Mouse (Mus musculus) stomach, postnatal 0 days (tissue): Measurements from ENCODE around the gene Xrcc5. TPM values are rescaled to one million over a fixed set of nuclear protein-coding genes. Genes with fewer than 3 reads are reported as not detected.

Experiments
- ATAC-seq: fragments of 200-750 bp; cut with Nextera tagmentation; 2 replicates; pipeline ENCODE4 v1.8.0; 2017; ENCODE audit not compliant: low FRiP score, low TSS enrichment
- DNase-seq: peaks from one replicate; pipeline ENCODE4 v3.0.0-alpha.2; 2016; ENCODE audit warnings: low spot score
- H3K27ac ChIP-seq: fragments of 300-500 bp; sonication (generic); replicated peaks from 2 replicates; pipeline ENCODE4 v1.5.1; 2014; ENCODE audit warnings: mild to moderate bottlenecking, control low read depth
- H3K27me3 ChIP-seq: fragments of 300-500 bp; sonication (generic); 2 replicates; pipeline ENCODE4 v1.6.1; 2014; ENCODE audit warnings: low read length; ENCODE audit not compliant: control insufficient read depth, insufficient read depth
- H3K36me3 ChIP-seq: fragments of 300-500 bp; sonication (generic); 2 replicates; pipeline ENCODE4 v1.6.1; 2014; ENCODE audit warnings: low read length, mixed read lengths; ENCODE audit not compliant: control insufficient read depth, insufficient read depth
- H3K4me1 ChIP-seq: fragments of 300-500 bp; sonication (generic); replicated peaks from 2 replicates; pipeline ENCODE4 v1.6.1; 2014; ENCODE audit warnings: antibody characterized with exemption; ENCODE audit not compliant: control insufficient read depth, insufficient read depth
- H3K4me2 ChIP-seq: fragments of 300-500 bp; sonication (generic); replicated peaks from 2 replicates; pipeline ENCODE4 v1.6.1; 2014; ENCODE audit warnings: low read depth, mild to moderate bottlenecking, control low read depth, moderate library complexity
- H3K4me3 ChIP-seq: fragments of 300-500 bp; sonication (generic); 2 replicates; pipeline ENCODE4 v1.5.1; 2014; ENCODE audit warnings: low read depth, low read length, control low read depth
- H3K9ac ChIP-seq: fragments of 300-500 bp; sonication (generic); 2 replicates; pipeline ENCODE4 v1.6.1; 2014; ENCODE audit warnings: mild to moderate bottlenecking, low read length, control low read depth, mixed read lengths
- H3K9me3 ChIP-seq: fragments of 300-500 bp; sonication (generic); 2 replicates; pipeline ENCODE4 v1.6.1; 2016; ENCODE audit warnings: low read length; ENCODE audit not compliant: control insufficient read depth
- CTCF ChIP-seq: IDR thresholded peaks from 2 replicates; pipeline ENCODE4 v1.5.1; 2016; ENCODE audit warnings: antibody characterized with exemption, low read depth, mild to moderate bottlenecking, moderate library complexity
- EP300 ChIP-seq: optimal IDR thresholded peaks from 2 replicates; pipeline ENCODE3; 2016; ENCODE audit warnings: antibody characterized with exemption
- WGBS: fragments of 180-500 bp; shearing (Covaris S2); extraction: QIAGEN DNeasy Blood & Tissue Kit; methylation state at CpG from one replicate; pipeline ENCODE4 v1.1.7; 2014; 5-methylcytosine and 5-hydroxymethylcytosine counted together
- polyA plus RNA-seq: library from polyadenylated mRNA; unstranded; fragments of >200 nt; fragmentation: Nextera tagmentation; extraction: Ambion mirVana; gene quantifications from 2 replicates; pipeline ENCODE4 v1.2.1, GENCODE M21; 2015

The Xrcc5 gene
- polyA plus RNA-seq, 1 experiment from 2014 or later, result 21.1 TPM

- DNase-seq (no peak), ATAC-seq (no peak)
- H3K9ac ChIP-seq, result no peak overlapping the region
- no peak overlapping the region for H3K4me2 ChIP-seq
- TF ChIP-seq EP300 (no peak), CTCF (no peak)
- H3K27me3 ChIP-seq, result no peaks in the 10 kb centered on the region
- no peak overlapping the region for H3K27ac ChIP-seq
- H3K9me3 ChIP-seq, result no peaks in the 10 kb centered on the region
- H3K4me3 ChIP-seq, result no peak overlapping the region
- 60% methylated on average over 14 of the region's 14 CpGs for WGBS
- no peaks in the 10 kb centered on the region for H3K4me1 ChIP-seq
- H3K36me3 ChIP-seq, result no peaks in the 10 kb centered on the region
Measured at GRCm38 (mm10) chr1:72406505-72407079, 99.4 kb downstream of the Xrcc5 start.

- no peak overlapping the region for H3K9ac ChIP-seq
- H3K27ac ChIP-seq, result no peak overlapping the region
- 79% methylated on average over 5 of the region's 5 CpGs for WGBS
- no peak overlapping the region for H3K4me3 ChIP-seq
- H3K27me3 ChIP-seq, result no peaks in the 10 kb centered on the region
- H3K4me1 ChIP-seq, result no peaks in the 10 kb centered on the region
- no peaks in the 10 kb centered on the region for H3K9me3 ChIP-seq
- no peak overlapping the region for H3K4me2 ChIP-seq
- no peaks in the 10 kb centered on the region for H3K36me3 ChIP-seq
- ATAC-seq, result no peak
- no peak for DNase-seq
- TF ChIP-seq EP300 (no peak), CTCF (no peak)
Measured at GRCm38 (mm10) chr1:72409936-72410335, 102.7 kb downstream of the Xrcc5 start.

- H3K27me3 ChIP-seq, result no peaks in the 10 kb centered on the region
- H3K9me3 ChIP-seq, result no peaks in the 10 kb centered on the region
- H3K9ac ChIP-seq, result no peak overlapping the region
- ATAC-seq (no peak), DNase-seq (no peak)
- no peak overlapping the region for H3K27ac ChIP-seq
- H3K36me3 ChIP-seq, result no peaks in the 10 kb centered on the region
- 89% methylated on average over 8 of the region's 8 CpGs for WGBS
- H3K4me3 ChIP-seq, result no peak overlapping the region
- TF ChIP-seq EP300, result no peak
- no peak for TF ChIP-seq CTCF
- H3K4me1 ChIP-seq, result no peaks in the 10 kb centered on the region
- H3K4me2 ChIP-seq, result no peak overlapping the region
Measured at GRCm38 (mm10) chr1:72411108-72411507, 103.9 kb downstream of the Xrcc5 start.

GRCm38 (mm10) chr1:72413205-72413604 lies 106.0 kb downstream of the Xrcc5 start:
- H3K27ac ChIP-seq, result no peak overlapping the region
- no peaks in the 10 kb centered on the region for H3K9me3 ChIP-seq
- 84% methylated on average over 8 of the region's 8 CpGs for WGBS
- no peaks in the 10 kb centered on the region for H3K36me3 ChIP-seq
- H3K4me2 ChIP-seq, result no peak overlapping the region
- no peak for DNase-seq
- H3K9ac ChIP-seq, result no peak overlapping the region
- no peak overlapping the region for H3K4me3 ChIP-seq
- H3K4me1 ChIP-seq, result no peaks in the 10 kb centered on the region
- TF ChIP-seq EP300, result no peak
- no peaks in the 10 kb centered on the region for H3K27me3 ChIP-seq
- no peak for ATAC-seq

GRCm38 (mm10) chr1:72414133-72414532 lies 106.9 kb downstream of the Xrcc5 start:
- Histone ChIP-seq H3K4me3 (no peak overlapping the region), H3K27ac (no peak overlapping the region), H3K4me1 (no peaks in the 10 kb centered on the region), H3K27me3 (no peaks in the 10 kb centered on the region), H3K9ac (no peak overlapping the region), H3K36me3 (no peaks in the 10 kb centered on the region), H3K4me2 (no peak overlapping the region), H3K9me3 (no peaks in the 10 kb centered on the region)
- WGBS, result 66% methylated on average over 8 of the region's 8 CpGs
- TF ChIP-seq CTCF (no peak), EP300 (no peak)
- ATAC-seq (peak; percentile 5; the same call in 1 of the 2 replicates), DNase-seq (no peak)

GRCm38 (mm10) chr1:72414561-72415253 lies 107.5 kb downstream of the Xrcc5 start:
- Histone ChIP-seq H3K4me1 (no peaks in the 10 kb centered on the region), H3K36me3 (no peaks in the 10 kb centered on the region), H3K27me3 (no peaks in the 10 kb centered on the region), H3K9me3 (no peaks in the 10 kb centered on the region), H3K27ac (no peak overlapping the region), H3K4me3 (no peak overlapping the region), H3K4me2 (no peak overlapping the region), H3K9ac (no peak overlapping the region)
- TF ChIP-seq EP300 (no peak), CTCF (no peak)
- whole genome bisulfite sequencing, result 57% methylated on average over 8 of the region's 8 CpGs
- DNase-seq, result peak; percentile 64
- peak; percentile 94 for ATAC-seq
